19 mouse cellular contexts compared by ENCODE assay signal in genomic region chr9:64664612-64665011, GRCm38 (mm10).
DNase-seq lines count a peak whose midpoint lies in the region; ATAC-seq and TF ChIP-seq lines count a peak whose summit lies in the region.
"Had no signal": no experiment of that assay in that cellular context is flagged by ENCODE, and none has a peak within 500 bp of the region (broad histone marks: within the 10 kb centered on the region; RNA-seq: fewer than 3 reads in every experiment).

No protein-coding gene starts in this region.

- no peaks in the 10 kb centered on the region for H3K27me3 ChIP-seq in hindbrain, embryonic 11.5 days (ENCODE audit: control insufficient read depth, insufficient read depth, low read length)
- no peaks in the 10 kb centered on the region for H3K27me3 ChIP-seq in hindbrain, postnatal 0 days (ENCODE audit: insufficient read depth, low read length)
- H3K27me3 ChIP-seq in embryonic facial prominence, embryonic 10.5 days (replicated peaks; ENCODE audit: low read depth, poor library complexity, severe bottlenecking) = 0 out of 2 replicates have a peak, but pooled peaks cover 3% of the 10 kb centered on the region
- H3K27me3 ChIP-seq in forebrain, postnatal 0 days (ENCODE audit: insufficient read depth, low read length) = no peaks in the 10 kb centered on the region
- H3K27me3 ChIP-seq in neural tube, embryonic 14.5 days (ENCODE audit: control insufficient read depth, insufficient read depth, low read length) = no peaks in the 10 kb centered on the region
- H3K27me3 ChIP-seq in liver, embryonic 11.5 days (replicated peaks; ENCODE audit: control insufficient read depth, insufficient read depth, low read length) = no peaks in the 10 kb centered on the region
- H3K27me3 ChIP-seq: neural tube, embryonic 12.5 days had no signal

- no peaks in the 10 kb centered on the region for H3K9me3 ChIP-seq in hindbrain, embryonic 11.5 days (ENCODE audit: control insufficient read depth, low read length)
- no peaks in the 10 kb centered on the region for H3K9me3 ChIP-seq in hindbrain, postnatal 0 days (ENCODE audit: low read length)
- no peaks in the 10 kb centered on the region for H3K9me3 ChIP-seq in embryonic facial prominence, embryonic 10.5 days
- no peaks in the 10 kb centered on the region for H3K9me3 ChIP-seq in forebrain, postnatal 0 days (ENCODE audit: low read length)
- no peaks in the 10 kb centered on the region for H3K9me3 ChIP-seq in neural tube, embryonic 14.5 days (ENCODE audit: control insufficient read depth, low read length)
- H3K9me3 ChIP-seq in liver, embryonic 11.5 days (ENCODE audit: control insufficient read depth, low read length) = no peaks in the 10 kb centered on the region
- H3K9me3 ChIP-seq: heart, embryonic 13.5 days; midbrain, embryonic 12.5 days; neural tube, embryonic 12.5 days had no signal

- H3K4me1 ChIP-seq in hindbrain, embryonic 11.5 days (replicated peaks; ENCODE audit: control insufficient read depth, insufficient read depth, low read length) = no peaks in the 10 kb centered on the region
- H3K4me1 ChIP-seq in hindbrain, postnatal 0 days (ENCODE audit: insufficient read depth, low read length) = no peaks in the 10 kb centered on the region
- H3K4me1 ChIP-seq in embryonic facial prominence, embryonic 10.5 days = peaks cover 30% of the 10 kb centered on the region
- H3K4me1 ChIP-seq in forebrain, postnatal 0 days (ENCODE audit: insufficient read depth) = peaks cover 3% of the 10 kb centered on the region; the same call in 1 of the 2 replicates
- H3K4me1 ChIP-seq in neural tube, embryonic 14.5 days (ENCODE audit: control insufficient read depth, insufficient read depth, low read length) = peaks cover 23% of the 10 kb centered on the region
- no peaks in the 10 kb centered on the region for H3K4me1 ChIP-seq in liver, embryonic 11.5 days (replicated peaks; ENCODE audit: control insufficient read depth, insufficient read depth, low read length)
- H3K4me1 ChIP-seq: heart, embryonic 13.5 days had no signal

- no peaks in the 10 kb centered on the region for H3K36me3 ChIP-seq in hindbrain, embryonic 11.5 days (ENCODE audit: control insufficient read depth, insufficient read depth, low read length)
- no peaks in the 10 kb centered on the region for H3K36me3 ChIP-seq in hindbrain, postnatal 0 days (ENCODE audit: insufficient read depth, low read length)
- no peaks in the 10 kb centered on the region for H3K36me3 ChIP-seq in embryonic facial prominence, embryonic 10.5 days (replicated peaks)
- H3K36me3 ChIP-seq in forebrain, postnatal 0 days (ENCODE audit: insufficient read depth) = no peaks in the 10 kb centered on the region
- no peaks in the 10 kb centered on the region for H3K36me3 ChIP-seq in neural tube, embryonic 14.5 days (ENCODE audit: control insufficient read depth, insufficient read depth, low read length)
- no peaks in the 10 kb centered on the region for H3K36me3 ChIP-seq in liver, embryonic 11.5 days (ENCODE audit: control insufficient read depth, insufficient read depth, low read length)
- H3K36me3 ChIP-seq: heart, embryonic 13.5 days; midbrain, embryonic 12.5 days; neural tube, embryonic 12.5 days had no signal

- H3K4me3 ChIP-seq in hindbrain, embryonic 11.5 days (ENCODE audit: low read depth, low read length) = no peak overlapping the region
- H3K4me3 ChIP-seq in hindbrain, postnatal 0 days (ENCODE audit: low read length) = no peak overlapping the region
- H3K4me3 ChIP-seq in embryonic facial prominence, embryonic 10.5 days = no peak overlapping the region
- H3K4me3 ChIP-seq in forebrain, postnatal 0 days (ENCODE audit: low read depth, low read length) = no peak overlapping the region
- H3K4me3 ChIP-seq in neural tube, embryonic 14.5 days (ENCODE audit: low read depth, low read length) = no peak overlapping the region
- H3K4me3 ChIP-seq in liver, embryonic 11.5 days (ENCODE audit: low read depth, low read length) = no peak overlapping the region
- H3K4me3 ChIP-seq: heart, embryonic 13.5 days; midbrain, embryonic 12.5 days; neural tube, embryonic 12.5 days had no signal

- 19% methylated on average over 1 of the region's 1 CpGs for WGBS in hindbrain, embryonic 11.5 days
- 9% methylated on average over 1 of the region's 1 CpGs for WGBS in hindbrain, postnatal 0 days
- WGBS in embryonic facial prominence, embryonic 10.5 days = 5% methylated on average over 1 of the region's 1 CpGs
- WGBS in forebrain, postnatal 0 days = 8% methylated on average over 1 of the region's 1 CpGs
- WGBS in neural tube, embryonic 14.5 days = 3% methylated on average over 1 of the region's 1 CpGs
- WGBS in liver, embryonic 11.5 days = 24% methylated on average over 1 of the region's 1 CpGs

- no peak for ATAC-seq in hindbrain, embryonic 11.5 days (ENCODE audit: low FRiP score)
- no peak for ATAC-seq in hindbrain, postnatal 0 days
- ATAC-seq in forebrain, postnatal 0 days = peak; percentile 63; the same call in 1 of the 2 replicates
- peak; percentile 62; the same call in 1 of the 2 replicates for ATAC-seq in neural tube, embryonic 14.5 days (ENCODE audit: low read depth)
- no peak for ATAC-seq in liver, embryonic 11.5 days (replicated peaks; ENCODE audit: low FRiP score)

- H3K9ac ChIP-seq in hindbrain, embryonic 11.5 days (ENCODE audit: low read depth, low read length) = no peak overlapping the region
- no peak overlapping the region for H3K9ac ChIP-seq in hindbrain, postnatal 0 days (replicated peaks; ENCODE audit: low read length)
- no peak overlapping the region for H3K9ac ChIP-seq in forebrain, postnatal 0 days
- H3K9ac ChIP-seq in neural tube, embryonic 14.5 days (replicated peaks; ENCODE audit: low read depth, low read length) = no peak overlapping the region
- H3K9ac ChIP-seq in liver, embryonic 11.5 days (ENCODE audit: low read depth, low read length) = no peak overlapping the region
- H3K9ac ChIP-seq: heart, embryonic 13.5 days; liver, embryonic 14.5 days; midbrain, embryonic 12.5 days; neural tube, embryonic 12.5 days had no signal

- no peak overlapping the region for H3K4me2 ChIP-seq in hindbrain, embryonic 11.5 days (replicated peaks; ENCODE audit: low read depth, low read length)
- H3K4me2 ChIP-seq in hindbrain, postnatal 0 days (ENCODE audit: low read depth, low read length) = no peak overlapping the region
- no peak overlapping the region for H3K4me2 ChIP-seq in forebrain, postnatal 0 days (ENCODE audit: low read depth)
- H3K4me2 ChIP-seq in neural tube, embryonic 14.5 days (ENCODE audit: low read depth, low read length) = no peak overlapping the region
- H3K4me2 ChIP-seq in liver, embryonic 11.5 days = no peak overlapping the region
- H3K4me2 ChIP-seq: heart, embryonic 13.5 days; midbrain, embryonic 12.5 days; neural tube, embryonic 12.5 days had no signal

- peak; percentile 31 for DNase-seq in hindbrain, embryonic 11.5 days (ENCODE audit: low spot score)
- no peak for DNase-seq in hindbrain, postnatal 0 days (ENCODE audit: low spot score)
- DNase-seq in embryonic facial prominence, embryonic 10.5 days (ENCODE audit: low spot score) = peak; percentile 46
- peak; percentile 33 for DNase-seq in forebrain, postnatal 0 days
- DNase-seq in ovary, postnatal 14 days (ENCODE audit: low spot score) = no peak
- no peak for DNase-seq in left cerebral cortex, postnatal 10 days (ENCODE audit: extremely low spot score in 1 of 2, low spot score in 2 of 2)
- DNase-seq in liver, embryonic 11.5 days (ENCODE audit: low spot score) = no peak
- DNase-seq: cerebellum, adult 11 months; cerebellum, postnatal 36 days; kidney, adult 18-20 months; kidney, postnatal 25 days; left cerebral cortex, postnatal 4 days; lung, postnatal 14 days; retina, postnatal 1 day had no signal

- intact Hi-C loops in left cerebral cortex, postnatal 10 days (cut with DNase I) = no loop called here

- no peak overlapping the region for H3K27ac ChIP-seq in hindbrain, embryonic 11.5 days (ENCODE audit: low read depth, low read length)
- H3K27ac ChIP-seq in hindbrain, postnatal 0 days = no peak overlapping the region
- no peak overlapping the region for H3K27ac ChIP-seq in embryonic facial prominence, embryonic 10.5 days (replicated peaks)
- 0 out of 2 replicates have a peak overlapping the region, but pooled peaks have one; percentile 9 for H3K27ac ChIP-seq in forebrain, postnatal 0 days (ENCODE audit: low read depth, low read length)
- peak overlapping the region; percentile 58; the same call in 1 of the 2 replicates for H3K27ac ChIP-seq in neural tube, embryonic 14.5 days (ENCODE audit: low read depth, low read length)
- H3K27ac ChIP-seq in liver, embryonic 11.5 days (ENCODE audit: low read depth, low read length) = no peak overlapping the region
- H3K27ac ChIP-seq: heart, embryonic 13.5 days; liver, embryonic 14.5 days; midbrain, embryonic 12.5 days; neural tube, embryonic 12.5 days had no signal

- TF ChIP-seq CTCF in hindbrain, postnatal 0 days (IDR thresholded peaks at IDR 0.05; ENCODE audit: low read depth) = no peak
- TF ChIP-seq CTCF in forebrain, postnatal 0 days (IDR thresholded peaks at IDR 0.05; ENCODE audit: low read depth) = no peak

Comparison
In these comparisons a context has a peak if more than half of its experiments do, and no peak if none do; other contexts are left out.
1. DNase-seq: peak in hindbrain, embryonic 11.5 days (single experiment), embryonic facial prominence, embryonic 10.5 days (single experiment) and forebrain, postnatal 0 days (single experiment); none in hindbrain, postnatal 0 days (single experiment), ovary, postnatal 14 days (single experiment), left cerebral cortex, postnatal 10 days (0 of 2) and liver, embryonic 11.5 days (single experiment).
2. ATAC-seq: peak in forebrain, postnatal 0 days (single experiment) and neural tube, embryonic 14.5 days (single experiment); none in hindbrain, embryonic 11.5 days (single experiment), hindbrain, postnatal 0 days (single experiment) and liver, embryonic 11.5 days (single experiment).
3. H3K27ac ChIP-seq: peak in forebrain, postnatal 0 days (single experiment) and neural tube, embryonic 14.5 days (single experiment); none in hindbrain, embryonic 11.5 days (single experiment), hindbrain, postnatal 0 days (single experiment), embryonic facial prominence, embryonic 10.5 days (single experiment) and liver, embryonic 11.5 days (single experiment).